Mouse (Mus musculus) liver, embryonic 13.5 days (tissue): ENCODE results near the gene Pde4d. TPM values are rescaled to one million over a fixed set of nuclear protein-coding genes. Genes with fewer than 3 reads are reported as not detected.

Experiments
- ATAC-seq: fragments of 200-750 bp; cut with Nextera tagmentation; 2 replicates; pipeline ENCODE4 v1.8.0; 2017; ENCODE audit warnings: low read depth, mild to moderate bottlenecking, moderate number of reproducible peaks, moderate library complexity
- DNase-seq: peaks from one replicate; pipeline ENCODE4 v3.0.0; 2022
- H3K27ac ChIP-seq: fragments of 300-500 bp; sonication (generic); 2 replicates; pipeline ENCODE4 v1.5.1; 2015; ENCODE audit warnings: moderate library complexity, mild to moderate bottlenecking, inconsistent platforms
- H3K27me3 ChIP-seq: fragments of 300-500 bp; sonication (generic); 2 replicates; pipeline ENCODE4 v1.6.1; 2015; ENCODE audit warnings: mild to moderate bottlenecking, inconsistent platforms
- H3K36me3 ChIP-seq: fragments of 300-500 bp; sonication (generic); 2 replicates; pipeline ENCODE4 v1.6.1; 2015; ENCODE audit warnings: mild to moderate bottlenecking, inconsistent platforms
- H3K4me1 ChIP-seq: fragments of 300-500 bp; sonication (generic); replicated peaks from 2 replicates; pipeline ENCODE4 v1.6.1; 2015; ENCODE audit warnings: inconsistent platforms
- H3K4me2 ChIP-seq: fragments of 300-500 bp; sonication (generic); 2 replicates; pipeline ENCODE4 v1.6.1; 2015; ENCODE audit warnings: inconsistent platforms, mild to moderate bottlenecking, moderate library complexity
- H3K4me3 ChIP-seq: fragments of 300-500 bp; sonication (generic); replicated peaks from 2 replicates; pipeline ENCODE4 v1.5.1; 2015; ENCODE audit warnings: mild to moderate bottlenecking, inconsistent platforms
- H3K9ac ChIP-seq: fragments of 300-500 bp; sonication (generic); 2 replicates; pipeline ENCODE4 v1.6.1; 2015; ENCODE audit warnings: mild to moderate bottlenecking, inconsistent platforms
- H3K9me3 ChIP-seq: fragments of 300-500 bp; sonication (generic); replicated peaks from 2 replicates; pipeline ENCODE4 v1.6.1; 2016; ENCODE audit warnings: inconsistent platforms
- WGBS: fragments of 180-500 bp; shearing (Covaris S2); methylation state at CpG from one replicate; pipeline ENCODE4 v1.1.7; 2015; ENCODE audit not compliant: insufficient replicate concordance; 5-methylcytosine and 5-hydroxymethylcytosine counted together
- polyA plus RNA-seq: library from polyadenylated mRNA; unstranded; fragments of >200 nt; fragmentation: Nextera tagmentation; extraction: Ambion mirVana; gene quantifications from 2 replicates; pipeline ENCODE4 v1.2.1, GENCODE M21; 2015

Gene Pde4d
- polyA plus RNA-seq, 1 experiment from 2014 or later = 11.8 TPM

DNA sequence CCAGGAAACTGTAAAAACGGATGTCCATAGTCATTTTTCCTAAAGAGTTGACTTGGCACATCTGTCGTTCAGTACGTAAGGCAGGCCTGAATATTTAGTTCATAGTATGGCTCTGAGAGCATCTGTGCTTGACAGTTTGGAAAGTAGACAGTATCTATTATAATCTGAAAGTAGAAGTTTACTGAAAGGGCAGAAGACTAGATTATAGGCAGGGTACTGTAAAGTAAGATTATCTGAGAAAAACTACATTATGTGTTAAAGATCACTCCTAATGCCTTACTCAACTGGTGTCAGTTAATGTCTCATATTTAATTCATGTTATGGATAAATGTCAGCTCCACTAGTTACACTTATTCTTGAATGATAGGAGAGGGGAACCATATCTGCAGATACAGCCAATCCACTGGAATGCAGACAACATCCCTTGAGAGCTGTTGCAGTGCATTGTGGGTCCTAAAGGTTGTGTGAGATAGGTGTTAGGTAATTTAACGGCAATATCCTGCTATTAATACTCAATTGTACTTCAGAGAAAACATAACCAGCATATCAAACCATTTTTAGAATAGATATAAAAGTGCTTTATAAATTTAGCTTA lies 1232.0 kb downstream of the Pde4d start:
- peak overlapping the region; percentile 81 for H3K27ac ChIP-seq
- DNase-seq (no peak), ATAC-seq (no peak)
- no peak overlapping the region for H3K9ac ChIP-seq
- no peaks in the 10 kb centered on the region for H3K9me3 ChIP-seq
- H3K36me3 ChIP-seq = no peaks in the 10 kb centered on the region
- H3K27me3 ChIP-seq = no peaks in the 10 kb centered on the region
- H3K4me2 ChIP-seq = no peak overlapping the region
- peaks cover 78% of the 10 kb centered on the region for H3K4me1 ChIP-seq
- WGBS = 59% methylated on average over 4 of the region's 4 CpGs
- no peak overlapping the region for H3K4me3 ChIP-seq

- Histone ChIP-seq H3K27ac (peak overlapping the region; percentile 80), H3K9ac (peak overlapping the region; percentile 51), H3K36me3 (no peaks in the 10 kb centered on the region), H3K4me1 (peaks cover 71% of the 10 kb centered on the region), H3K27me3 (no peaks in the 10 kb centered on the region), H3K9me3 (no peaks in the 10 kb centered on the region), H3K4me2 (peak overlapping the region; percentile 53), H3K4me3 (0 out of 2 replicates have a peak overlapping the region, but pooled peaks have one; percentile 15)
- ATAC-seq = peak; percentile 80
- peak; percentile 58 for DNase-seq
- WGBS = 13% methylated on average over 10 of the region's 10 CpGs
These were observed 1233.3 kb downstream of the Pde4d start for GRCm38 (mm10) chr13:109683001-109683400.

- peaks cover 74% of the 10 kb centered on the region for H3K4me1 ChIP-seq
- H3K4me2 ChIP-seq = peak overlapping the region; percentile 81
- H3K27ac ChIP-seq = peak overlapping the region; percentile 97
- no peaks in the 10 kb centered on the region for H3K9me3 ChIP-seq
- DNase-seq (no peak), ATAC-seq (no peak)
- no peaks in the 10 kb centered on the region for H3K27me3 ChIP-seq
- WGBS = 21% methylated on average over 3 of the region's 3 CpGs
- H3K36me3 ChIP-seq = no peaks in the 10 kb centered on the region
- peak overlapping the region; percentile 77 for H3K4me3 ChIP-seq
- peak overlapping the region; percentile 89 for H3K9ac ChIP-seq
These were observed 1235.2 kb downstream of the Pde4d start for GRCm38 (mm10) chr13:109684985-109685295.

GRCm38 (mm10) chr13:109685296-109686115 lies 1235.8 kb downstream of the Pde4d start:
- peak overlapping the region; percentile 89 for H3K9ac ChIP-seq
- no peaks in the 10 kb centered on the region for H3K27me3 ChIP-seq
- peak overlapping the region; percentile 81 for H3K4me2 ChIP-seq
- H3K9me3 ChIP-seq = no peaks in the 10 kb centered on the region
- under 1% methylated on average over 29 of the region's 29 CpGs for WGBS
- H3K4me1 ChIP-seq = peaks cover 70% of the 10 kb centered on the region
- ATAC-seq (peak; percentile 76), DNase-seq (peak; percentile 63)
- H3K4me3 ChIP-seq = peak overlapping the region; percentile 77
- peak overlapping the region; percentile 97 for H3K27ac ChIP-seq
- no peaks in the 10 kb centered on the region for H3K36me3 ChIP-seq

DNA sequence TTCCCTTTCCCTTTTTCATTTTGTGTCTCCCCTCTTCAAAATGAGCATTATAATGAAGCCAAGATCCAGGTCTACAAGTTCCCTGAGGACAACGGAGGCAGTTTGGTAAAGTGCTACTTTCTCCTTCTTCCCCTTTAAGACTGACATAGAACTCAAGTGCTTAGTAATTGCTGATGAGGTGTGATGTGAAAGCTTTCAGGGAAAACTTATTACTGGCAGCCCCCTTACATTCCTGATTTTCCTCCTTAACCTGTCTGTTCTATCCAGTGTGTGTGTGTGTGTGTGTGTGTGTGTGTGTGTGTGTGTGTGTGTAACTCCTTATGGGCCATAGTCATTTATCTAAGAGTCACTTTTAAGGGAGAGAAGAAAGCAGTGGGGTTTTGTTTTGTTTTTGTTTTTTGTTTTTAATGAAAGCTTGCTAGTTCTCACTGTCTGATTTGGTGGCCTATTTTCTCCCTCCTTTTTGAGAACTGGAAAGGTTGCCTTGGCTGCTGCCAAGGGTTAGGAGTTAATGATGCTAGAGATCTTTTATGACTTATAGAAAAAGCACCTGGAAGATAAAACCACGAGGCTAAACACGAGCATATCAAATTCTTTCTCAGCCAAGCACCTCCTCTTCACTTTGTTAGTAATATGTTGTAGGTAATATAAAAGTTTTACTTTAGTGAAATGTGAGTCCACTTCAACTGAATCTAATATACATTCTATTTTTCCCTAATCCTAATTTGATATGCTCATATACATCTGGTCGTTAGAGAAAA lies 1236.5 kb downstream of the Pde4d start:
- Histone ChIP-seq H3K4me3 (peak overlapping the region; percentile 77), H3K9me3 (no peaks in the 10 kb centered on the region), H3K9ac (peak overlapping the region; percentile 89), H3K27me3 (no peaks in the 10 kb centered on the region), H3K27ac (peak overlapping the region; percentile 97), H3K36me3 (no peaks in the 10 kb centered on the region), H3K4me2 (peak overlapping the region; percentile 81), H3K4me1 (peaks cover 71% of the 10 kb centered on the region)
- DNase-seq (no peak), ATAC-seq (peak; percentile 42)
- 5% methylated on average over 4 of the region's 4 CpGs for WGBS

GRCm38 (mm10) chr13:109686906-109687305 lies 1237.2 kb downstream of the Pde4d start:
- H3K4me3 ChIP-seq = peak overlapping the region; percentile 77
- peaks cover 71% of the 10 kb centered on the region for H3K4me1 ChIP-seq
- H3K4me2 ChIP-seq = peak overlapping the region; percentile 81
- ATAC-seq (no peak), DNase-seq (no peak)
- H3K9ac ChIP-seq = peak overlapping the region; percentile 89
- no peaks in the 10 kb centered on the region for H3K9me3 ChIP-seq
- 18% methylated on average over 3 of the region's 3 CpGs for WGBS
- H3K27ac ChIP-seq = peak overlapping the region; percentile 97
- no peaks in the 10 kb centered on the region for H3K36me3 ChIP-seq
- H3K27me3 ChIP-seq = no peaks in the 10 kb centered on the region

- H3K4me1 ChIP-seq = peaks cover 71% of the 10 kb centered on the region
- H3K9me3 ChIP-seq = no peaks in the 10 kb centered on the region
- 13% methylated on average over 2 of the region's 2 CpGs for WGBS
- H3K27me3 ChIP-seq = no peaks in the 10 kb centered on the region
- peak; percentile 44 for ATAC-seq
- no peaks in the 10 kb centered on the region for H3K36me3 ChIP-seq
- no peak for DNase-seq
- H3K27ac ChIP-seq = peak overlapping the region; percentile 80
- peak overlapping the region; percentile 68 for H3K4me2 ChIP-seq
- peak overlapping the region; percentile 89; the same call in 1 of the 2 replicates for H3K9ac ChIP-seq
- H3K4me3 ChIP-seq = peak overlapping the region; percentile 77
These were observed 1238.4 kb downstream of the Pde4d start for GRCm38 (mm10) chr13:109688195-109688594.

DNA sequence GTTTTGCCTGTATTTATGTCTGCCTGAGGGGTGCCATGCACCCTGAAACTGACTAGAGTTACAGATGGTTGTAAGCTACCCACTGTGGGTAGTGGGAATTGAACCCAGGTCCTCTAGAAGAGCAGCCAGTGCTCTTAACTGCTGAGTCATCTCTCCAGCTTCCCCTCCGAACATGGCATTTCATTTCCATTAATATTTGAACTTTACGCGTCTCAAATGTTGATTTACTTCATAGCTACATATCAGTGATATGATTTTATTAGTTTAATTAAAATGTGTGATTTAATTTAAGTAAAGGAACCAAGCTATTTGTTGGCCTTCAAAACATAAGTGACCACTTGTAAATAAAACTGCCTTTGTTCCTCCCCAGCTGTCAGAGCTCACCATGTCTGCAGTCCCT lies 1239.4 kb downstream of the Pde4d start:
- WGBS = 68% methylated on average over 3 of the region's 3 CpGs
- H3K4me1 ChIP-seq = peaks cover 71% of the 10 kb centered on the region
- DNase-seq = no peak

GRCm38 (mm10) chr13:109690558-109690957 lies 1240.8 kb downstream of the Pde4d start:
- peaks cover 6% of the 10 kb centered on the region for H3K36me3 ChIP-seq
- peak overlapping the region; percentile 64 for H3K9ac ChIP-seq
- 39% methylated on average over 5 of the region's 5 CpGs for WGBS
- H3K4me1 ChIP-seq = peaks cover 72% of the 10 kb centered on the region
- no peaks in the 10 kb centered on the region for H3K9me3 ChIP-seq
- H3K4me3 ChIP-seq = peak overlapping the region; percentile 25; the same call in 1 of the 2 replicates
- DNase-seq = peak; percentile 43
- H3K27me3 ChIP-seq = no peaks in the 10 kb centered on the region
- peak; percentile 68 for ATAC-seq
- H3K27ac ChIP-seq = peak overlapping the region; percentile 78
- peak overlapping the region; percentile 48 for H3K4me2 ChIP-seq

More for the DNA sequence above, 1239.4 kb downstream of the Pde4d start:
- no peaks in the 10 kb centered on the region for H3K9me3 ChIP-seq
- H3K9ac ChIP-seq = peak overlapping the region; percentile 49; the same call in 1 of the 2 replicates
- H3K27ac ChIP-seq = peak overlapping the region; percentile 80
- no peaks in the 10 kb centered on the region for H3K36me3 ChIP-seq
- peak overlapping the region; percentile 68 for H3K4me2 ChIP-seq
- no peak for ATAC-seq
- H3K27me3 ChIP-seq = no peaks in the 10 kb centered on the region
- H3K4me3 ChIP-seq = peak overlapping the region; percentile 77

DNA sequence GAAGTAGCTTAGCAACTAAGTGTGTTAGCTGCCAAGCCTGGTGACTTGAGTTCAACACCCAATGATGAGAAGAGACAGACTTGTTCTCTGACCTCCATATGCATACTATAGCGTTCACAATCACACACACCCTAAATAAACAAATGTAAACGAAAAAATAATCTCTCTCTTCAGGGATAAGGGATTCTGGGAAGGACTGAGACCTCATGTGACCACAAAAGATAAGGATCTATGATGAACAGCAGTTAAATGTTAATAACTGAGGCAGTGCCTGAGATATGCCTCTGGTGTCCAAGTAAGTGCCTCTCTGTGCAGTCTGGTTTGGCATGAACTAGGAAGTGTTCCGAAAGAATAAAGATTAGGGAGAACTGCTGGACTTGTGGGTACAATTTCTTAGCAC lies 1243.1 kb downstream of the Pde4d start:
- Histone ChIP-seq H3K27ac (peak overlapping the region; percentile 78), H3K36me3 (peaks cover 22% of the 10 kb centered on the region), H3K9ac (no peak overlapping the region), H3K4me3 (no peak overlapping the region), H3K4me2 (no peak overlapping the region), H3K9me3 (no peaks in the 10 kb centered on the region), H3K4me1 (peaks cover 71% of the 10 kb centered on the region), H3K27me3 (no peaks in the 10 kb centered on the region)
- 51% methylated on average over 3 of the region's 3 CpGs for WGBS
- ATAC-seq (no peak; the same call in 1 of the 2 replicates), DNase-seq (no peak)

GRCm38 (mm10) chr13:109693769-109694168 lies 1244.0 kb downstream of the Pde4d start:
- DNase-seq (no peak), ATAC-seq (no peak)
- H3K4me3 ChIP-seq = no peak overlapping the region
- H3K27me3 ChIP-seq = no peaks in the 10 kb centered on the region
- H3K36me3 ChIP-seq = peaks cover 29% of the 10 kb centered on the region
- peak overlapping the region; percentile 78; the same call in 1 of the 2 replicates for H3K27ac ChIP-seq
- peaks cover 63% of the 10 kb centered on the region for H3K4me1 ChIP-seq
- H3K9ac ChIP-seq = no peak overlapping the region
- no peak overlapping the region for H3K4me2 ChIP-seq
- 54% methylated on average over 2 of the region's 2 CpGs for WGBS
- H3K9me3 ChIP-seq = no peaks in the 10 kb centered on the region
